Mouse (Mus musculus) small intestine, adult 2 months (tissue): ENCODE data around the gene Myo1d.

ENCODE experiments used
- CTCF ChIP-seq: fragments of 200-500 bp; IDR thresholded peaks from 2 replicates; pipeline ENCODE4 v1.5.1; 2012; ENCODE audit warnings: low read depth, mild to moderate bottlenecking, control low read depth, inconsistent platforms, low read length, moderate library complexity, mixed read lengths; ENCODE audit not compliant: insufficient replicate concordance, insufficient read length; ENCODE audit errors: extremely low read depth
- POLR2A ChIP-seq: fragments of 200-500 bp; IDR thresholded peaks from 2 replicates; pipeline ENCODE4 v1.6.1; 2012; ENCODE audit warnings: low read depth, mild to moderate bottlenecking, control low read depth, inconsistent platforms, low read length, moderate library complexity

GRCm38 (mm10) chr11:80713705-80714104, 66.1 kb downstream of the Myo1d start:
- TF ChIP-seq CTCF (no peak), POLR2A (no peak)
